Mouse (Mus musculus): ENCODE measurements around the gene Psg22.

- TF ChIP-seq POLR2A (IDR thresholded peaks at IDR 0.05; ENCODE audit: insufficient read depth, low read depth, low read length) (no peak), CTCF (IDR thresholded peaks at IDR 0.05; ENCODE audit: insufficient read depth, low read depth, low read length) (no peak)
Observed at GRCm38 (mm10) chr7:18733111-18733510, 15.2 kb downstream of the Psg22 start.
